Mouse (Mus musculus): ENCODE measurements around the gene Filip1l. TPM values are rescaled to one million over a fixed set of nuclear protein-coding genes. Genes with fewer than 3 reads are reported as not detected.

The Filip1l gene
- total RNA-seq (2022): 1 to 10 TPM; 2.5 to 3.6 (median 3.4) TPM

GRCm38 (mm10) chr16:57352751-57353150, at the start of gene Filip1l:
TSS of gene Filip1l (plus strand) at chr16:57353093.
- no peak for DNase-seq (ENCODE audit: low spot score in 2 of 2)

- no peak for DNase-seq (ENCODE audit: low spot score in 2 of 2)
Measured at GRCm38 (mm10) chr16:57303716-57304115, 49.2 kb upstream of the Filip1l start.

- no peak for DNase-seq (ENCODE audit: low spot score in 2 of 2)
Measured at GRCm38 (mm10) chr16:57305463-57305862, 47.4 kb upstream of the Filip1l start.

- no peak for DNase-seq (ENCODE audit: low spot score in 2 of 2)
Measured at GRCm38 (mm10) chr16:57312130-57312529, 40.8 kb upstream of the Filip1l start.

- DNase-seq (ENCODE audit: low spot score in 2 of 2): no peak
Measured at GRCm38 (mm10) chr16:57313487-57313886, 39.4 kb upstream of the Filip1l start.

- DNase-seq (ENCODE audit: low spot score in 2 of 2): no peak
Measured at GRCm38 (mm10) chr16:57314236-57314635, 38.7 kb upstream of the Filip1l start.

- no peak for DNase-seq (ENCODE audit: low spot score in 2 of 2)
Measured at GRCm38 (mm10) chr16:57315026-57315425, 37.9 kb upstream of the Filip1l start.

GRCm38 (mm10) chr16:57317127-57317526, 35.8 kb upstream of the Filip1l start:
- DNase-seq (ENCODE audit: low spot score in 2 of 2): no peak

GRCm38 (mm10) chr16:57317882-57318636, 34.8 kb upstream of the Filip1l start:
- no peak for DNase-seq (ENCODE audit: low spot score in 2 of 2)

GRCm38 (mm10) chr16:57318637-57319125, 34.2 kb upstream of the Filip1l start:
- no peak for DNase-seq (ENCODE audit: low spot score in 2 of 2)

- no peak for DNase-seq (ENCODE audit: low spot score in 2 of 2)
Measured at GRCm38 (mm10) chr16:57319284-57320124, 33.4 kb upstream of the Filip1l start.

- DNase-seq (ENCODE audit: low spot score in 2 of 2): no peak
Measured at GRCm38 (mm10) chr16:57326996-57327395, 25.9 kb upstream of the Filip1l start.

GRCm38 (mm10) chr16:57329028-57329427, 23.9 kb upstream of the Filip1l start:
- DNase-seq (ENCODE audit: low spot score in 2 of 2): no peak

GRCm38 (mm10) chr16:57330111-57330510, 22.8 kb upstream of the Filip1l start:
- DNase-seq (ENCODE audit: low spot score in 2 of 2): no peak

GRCm38 (mm10) chr16:57332301-57332700, 20.6 kb upstream of the Filip1l start:
- no peak for DNase-seq (ENCODE audit: low spot score in 2 of 2)

- DNase-seq (ENCODE audit: low spot score in 2 of 2): no peak
Measured at GRCm38 (mm10) chr16:57336770-57337423, 16.0 kb upstream of the Filip1l start.

- no peak for DNase-seq (ENCODE audit: low spot score in 2 of 2)
Measured at GRCm38 (mm10) chr16:57339765-57340612, 12.9 kb upstream of the Filip1l start.

- no peak for DNase-seq (ENCODE audit: low spot score in 2 of 2)
Measured at GRCm38 (mm10) chr16:57340613-57340898, 12.3 kb upstream of the Filip1l start.

GRCm38 (mm10) chr16:57346258-57346657, 6.6 kb upstream of the Filip1l start:
- no peak for DNase-seq (ENCODE audit: low spot score in 2 of 2)

- no peak for DNase-seq (ENCODE audit: low spot score in 2 of 2)
Measured at GRCm38 (mm10) chr16:57349039-57349438, 3.9 kb upstream of the Filip1l start.

- no peak for DNase-seq (ENCODE audit: low spot score in 2 of 2)
Measured at GRCm38 (mm10) chr16:57349689-57350088, 3.2 kb upstream of the Filip1l start.

Measured in left cerebral cortex, adult 8-10 months (tissue).